In the genomic region with DNA sequence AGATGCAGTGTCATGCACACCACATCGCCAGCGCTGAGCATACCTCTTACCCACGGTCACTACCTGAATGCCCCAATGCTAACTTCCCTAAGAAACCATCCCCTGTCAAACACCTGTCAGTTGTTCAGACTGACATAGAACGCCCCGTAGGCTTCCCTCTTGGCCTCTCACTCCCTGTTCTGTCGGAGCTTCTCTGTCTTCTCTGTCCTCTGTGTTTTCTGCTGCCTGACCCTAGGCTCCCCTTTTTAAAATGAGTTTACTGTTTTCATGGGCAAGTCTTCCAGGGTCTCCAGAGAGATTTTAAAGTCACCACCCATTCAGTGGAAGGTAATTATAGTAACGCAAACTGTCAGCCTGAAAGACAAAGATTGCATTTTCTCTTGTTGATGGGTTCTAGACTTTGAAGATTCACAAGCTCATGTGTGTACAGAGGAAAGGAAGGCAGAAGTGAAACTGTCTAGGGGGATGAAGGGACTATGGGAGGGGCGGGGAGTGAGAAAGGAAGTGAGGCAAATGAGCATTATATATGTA, we compare ENCODE assay signal across 19 mouse cellular contexts.
DNase-seq lines count a peak whose midpoint lies in the region; ATAC-seq and TF ChIP-seq lines count a peak whose summit lies in the region.
"Had no signal": no experiment of that assay in that cellular context is flagged by ENCODE, and none has a peak within 500 bp of the region (broad histone marks: within the 10 kb centered on the region; RNA-seq: fewer than 3 reads in every experiment).

No protein-coding gene starts in this region.

- TF ChIP-seq POLR2A in CH12.LX (IDR thresholded peaks at IDR 0.05; ENCODE audit: low read depth, low read length), result no peak

- no peaks in the 10 kb centered on the region for H3K27me3 ChIP-seq in lung, postnatal 0 days (replicated peaks; ENCODE audit: insufficient read depth, low read length)
- no peaks in the 10 kb centered on the region for H3K27me3 ChIP-seq in CH12.LX (replicated peaks)
- no peaks in the 10 kb centered on the region for H3K27me3 ChIP-seq in liver, embryonic 12.5 days (replicated peaks)
- H3K27me3 ChIP-seq: hindbrain, embryonic 13.5 days; stomach, embryonic 15.5 days had no signal

- WGBS in lung, postnatal 0 days, result 78% methylated on average over 8 of the region's 8 CpGs
- WGBS in liver, embryonic 12.5 days (ENCODE audit: insufficient replicate concordance), result 70% methylated on average over 8 of the region's 8 CpGs

- TF ChIP-seq RAD21 in CH12.LX (IDR thresholded peaks at IDR 0.05; ENCODE audit: low read depth, low read length), result no peak

- no peak overlapping the region for H3K4me3 ChIP-seq in lung, postnatal 0 days (ENCODE audit: low read depth, low read length)
- H3K4me3 ChIP-seq in CH12.LX (replicated peaks in 1 of 3; ENCODE audit: low read depth in 2 of 3, low read length in 2 of 3, poor library complexity in 1 of 3), result no peak overlapping the region
- no peak overlapping the region for H3K4me3 ChIP-seq in liver, embryonic 12.5 days
- H3K4me3 ChIP-seq: hindbrain, embryonic 13.5 days; stomach, embryonic 15.5 days had no signal

- no peaks in the 10 kb centered on the region for H3K9me3 ChIP-seq in lung, postnatal 0 days (ENCODE audit: low read length)
- peaks cover 8% of the 10 kb centered on the region for H3K9me3 ChIP-seq in CH12.LX (replicated peaks; ENCODE audit: low read length)
- H3K9me3 ChIP-seq in liver, embryonic 12.5 days (replicated peaks), result peaks cover 5% of the 10 kb centered on the region
- H3K9me3 ChIP-seq: stomach, embryonic 15.5 days had no signal

- intact Hi-C loops in left cerebral cortex, postnatal 14 days (cut with DNase I), result no loop called here

- in situ Hi-C loops in CH12.LX (cut with MboI; ENCODE audit: low pct_ligation_motif_present, low pct_unique_long_range_greater_than_20kb, low sequenced_read_pairs), result no loop called here

- H3K9ac ChIP-seq in lung, postnatal 0 days (replicated peaks; ENCODE audit: low read depth), result no peak overlapping the region
- H3K9ac ChIP-seq in CH12.LX (ENCODE audit: insufficient read depth, low read depth), result no peak overlapping the region
- H3K9ac ChIP-seq in liver, embryonic 12.5 days, result no peak overlapping the region
- H3K9ac ChIP-seq: hindbrain, embryonic 13.5 days; lung, embryonic 14.5 days; stomach, embryonic 15.5 days had no signal

- H3K4me2 ChIP-seq in lung, postnatal 0 days (replicated peaks; ENCODE audit: low read depth, low read length), result no peak overlapping the region
- peak overlapping the region; percentile 7; the same call in 1 of the 2 replicates for H3K4me2 ChIP-seq in CH12.LX (ENCODE audit: insufficient read depth, low read depth, poor library complexity, severe bottlenecking)
- no peak overlapping the region for H3K4me2 ChIP-seq in liver, embryonic 12.5 days
- H3K4me2 ChIP-seq: hindbrain, embryonic 13.5 days; lung, embryonic 14.5 days; stomach, embryonic 15.5 days had no signal

- H3K79me2 ChIP-seq in CH12.LX (replicated peaks; ENCODE audit: control insufficient read depth, extremely low read depth, insufficient read depth, poor library complexity, severe bottlenecking), result no peaks in the 10 kb centered on the region

- dilution Hi-C loops in CH12.LX (cut with MboI; ENCODE audit: extremely low pct_ligation_motif_present, extremely low pct_unique_long_range_greater_than_20kb, low sequenced_read_pairs), result no loop called here

- no peaks in the 10 kb centered on the region for H3K36me3 ChIP-seq in lung, postnatal 0 days (ENCODE audit: insufficient read depth, low read length)
- H3K36me3 ChIP-seq in CH12.LX (replicated peaks in 1 of 2; ENCODE audit: control insufficient read depth in 1 of 2, insufficient read depth in 1 of 2, low read length in 1 of 2), result no peaks in the 10 kb centered on the region
- no peaks in the 10 kb centered on the region for H3K36me3 ChIP-seq in liver, embryonic 12.5 days
- H3K36me3 ChIP-seq: G1E; hindbrain, embryonic 13.5 days; stomach, embryonic 15.5 days had no signal

- no peak overlapping the region for H3K27ac ChIP-seq in lung, postnatal 0 days (ENCODE audit: low read length)
- no peak overlapping the region for H3K27ac ChIP-seq in CH12.LX (ENCODE audit: insufficient read depth, low read depth)
- H3K27ac ChIP-seq in liver, embryonic 12.5 days, result peak overlapping the region; percentile 73
- H3K27ac ChIP-seq: hindbrain, embryonic 13.5 days; stomach, embryonic 15.5 days had no signal

- TF ChIP-seq EP300 in lung, postnatal 0 days (IDR thresholded peaks at IDR 0.05), result no peak
- TF ChIP-seq EP300 in CH12.LX (IDR thresholded peaks at IDR 0.05; ENCODE audit: low read length), result no peak

- no peak for ATAC-seq in lung, postnatal 0 days
- ATAC-seq in liver, embryonic 12.5 days, result no peak
- ATAC-seq: forebrain, embryonic 16.5 days had no signal

- no peak for TF ChIP-seq CTCF in lung, postnatal 0 days (IDR thresholded peaks at IDR 0.05)
- no peak for TF ChIP-seq CTCF in CH12.LX (conservative IDR thresholded peaks at IDR 0.05 in 1 of 2, IDR thresholded peaks at IDR 0.05 in 1 of 2; ENCODE audit: low read depth in 2 of 2, low read length in 2 of 2)

- peak; percentile 21 for DNase-seq in lung, postnatal 0 days (ENCODE audit: low spot score)
- DNase-seq in lung, postnatal 10 days, result no peak
- DNase-seq in CH12.LX (ENCODE audit: extremely low read depth), result peak; percentile 23
- DNase-seq in naive thymus-derived CD4-positive, alpha-beta T cell, adult 2 months (ENCODE audit: low read depth), result peak; percentile 68
- no peak for DNase-seq in left cerebral cortex, postnatal 14 days (ENCODE audit: low spot score in 2 of 2)
- DNase-seq in cerebellum, postnatal 4 days (ENCODE audit: low spot score in 2 of 2), result no peak
- DNase-seq in cerebellum, postnatal 25 days, result no peak
- DNase-seq: adrenal gland, postnatal 10 days; cerebellum, adult 9-11 months; heart, postnatal 10 days; kidney, adult 11 months; kidney, postnatal 25 days; lung, embryonic 14.5 days; right cerebral cortex, postnatal 14 days had no signal

- H3K4me1 ChIP-seq in lung, postnatal 0 days (ENCODE audit: insufficient read depth, low read depth, low read length), result no peaks in the 10 kb centered on the region
- H3K4me1 ChIP-seq in CH12.LX (ENCODE audit: control insufficient read depth in 1 of 2, insufficient read depth in 2 of 2), result peaks cover 3 to 15% of the 10 kb centered on the region in 2 experiments; a peak in 3 of 4 replicates
- peaks cover 95% of the 10 kb centered on the region for H3K4me1 ChIP-seq in liver, embryonic 12.5 days

TF ChIP-seq in CH12.LX, 34 proteins besides CTCF, POLR2A, EP300 and RAD21:
- TF ChIP-seq IRF4 (IDR thresholded peaks at IDR 0.05; ENCODE audit: low read depth, low read length), result peak; percentile 54; the same call in 1 of the 2 replicates
- TF ChIP-seq MYC (IDR thresholded peaks at IDR 0.05; ENCODE audit: low read depth, low read length), result no peak

Comparison
In these comparisons a context has a peak if more than half of its experiments do, and no peak if none do; other contexts are left out.
1. DNase-seq: peak in lung, postnatal 0 days (single experiment), CH12.LX (single experiment) and naive thymus-derived CD4-positive, alpha-beta T cell, adult 2 months (single experiment); none in lung, postnatal 10 days (single experiment), left cerebral cortex, postnatal 14 days (0 of 2), cerebellum, postnatal 4 days (0 of 2) and cerebellum, postnatal 25 days (0 of 2).